Mouse (Mus musculus) G1E (cell line): Measurements from ENCODE around the gene Hsd17b7.

ENCODE experiments used
- CTCF ChIP-seq: IDR thresholded peaks from 2 replicates; pipeline ENCODE4 v1.5.1; 2012; ENCODE audit warnings: low read depth, low read length, inconsistent platforms, mixed read lengths
- GATA1 ChIP-seq: IDR thresholded peaks from 2 replicates; pipeline ENCODE4 v1.6.1; 2012; ENCODE audit warnings: borderline replicate concordance, low read length, inconsistent platforms, mixed read lengths
- GATA2 ChIP-seq: IDR thresholded peaks from 2 replicates; pipeline ENCODE4 v1.6.1; 2012; ENCODE audit warnings: low read depth, low read length, inconsistent platforms, borderline replicate concordance
- POLR2AphosphoS5 ChIP-seq: IDR thresholded peaks from 2 replicates; pipeline ENCODE4 v1.6.1; 2012; ENCODE audit warnings: low read depth, low read length, inconsistent platforms; ENCODE audit not compliant: insufficient replicate concordance
- TAL1 ChIP-seq: conservative IDR thresholded peaks from 2 replicates; pipeline ENCODE4 v1.6.1; 2012; ENCODE audit warnings: low read depth, low read length, inconsistent platforms, mixed read lengths

DNA sequence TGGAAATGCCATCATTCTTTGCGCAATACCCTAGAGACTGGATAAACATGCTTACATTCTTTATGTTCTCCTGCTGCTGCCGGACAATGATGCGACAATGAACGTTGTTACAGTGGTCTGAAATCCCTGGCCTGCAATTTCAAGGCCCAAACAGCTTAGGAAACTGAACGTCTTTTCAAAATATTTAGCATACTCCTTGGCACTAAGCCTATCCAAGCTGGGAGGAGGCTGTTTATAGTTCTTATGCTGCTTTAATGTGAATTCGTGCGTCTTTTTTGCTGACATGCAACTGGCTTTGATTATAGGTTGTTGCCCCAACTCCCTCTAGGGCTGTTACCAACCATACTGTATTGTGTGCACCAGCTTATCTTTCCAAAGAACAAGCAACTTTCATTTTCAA lies 20.2 kb downstream of the Hsd17b7 start:
- no peak for TF ChIP-seq CTCF
- TF ChIP-seq POLR2AphosphoS5, result no peak
- TF ChIP-seq GATA1, result no peak
- TF ChIP-seq TAL1, result no peak
- no peak for TF ChIP-seq GATA2
